Mouse (Mus musculus): ENCODE data around the gene Arhgap4.

Arhgap4 gene

GRCm38 (mm10) chrX:73875881-73876280, 45.8 kb downstream of the Arhgap4 start:
- in situ Hi-C loops (cut with MboI; ENCODE audit: low pct_unique_long_range_greater_than_20kb in 1 of 2, low sequenced_read_pairs in 2 of 2, unreplicated experiment in 1 of 2) = no loop called here

GRCm38 (mm10) chrX:73871956-73872355, 49.7 kb downstream of the Arhgap4 start:
- in situ Hi-C loops (cut with MboI; ENCODE audit: low pct_unique_long_range_greater_than_20kb in 1 of 2, low sequenced_read_pairs in 2 of 2, unreplicated experiment in 1 of 2) = no loop called here

- in situ Hi-C loops (cut with MboI; ENCODE audit: low pct_unique_long_range_greater_than_20kb in 1 of 2, low sequenced_read_pairs in 2 of 2, unreplicated experiment in 1 of 2) = no loop called here
These were observed 50.2 kb downstream of the Arhgap4 start for GRCm38 (mm10) chrX:73871474-73871873.

GRCm38 (mm10) chrX:73869334-73869733, 52.3 kb downstream of the Arhgap4 start:
- in situ Hi-C loops (cut with MboI; ENCODE audit: low pct_unique_long_range_greater_than_20kb in 1 of 2, low sequenced_read_pairs in 2 of 2, unreplicated experiment in 1 of 2) = no loop called here

GRCm38 (mm10) chrX:73867852-73868251, 53.8 kb downstream of the Arhgap4 start:
- in situ Hi-C loops (cut with MboI; ENCODE audit: low pct_unique_long_range_greater_than_20kb in 1 of 2, low sequenced_read_pairs in 2 of 2, unreplicated experiment in 1 of 2) = no loop called here

- in situ Hi-C loops (cut with MboI; ENCODE audit: low pct_unique_long_range_greater_than_20kb in 1 of 2, low sequenced_read_pairs in 2 of 2, unreplicated experiment in 1 of 2) = no loop called here
These were observed 54.4 kb downstream of the Arhgap4 start for GRCm38 (mm10) chrX:73867256-73867655.

- in situ Hi-C loops (cut with MboI; ENCODE audit: low pct_unique_long_range_greater_than_20kb in 1 of 2, low sequenced_read_pairs in 2 of 2, unreplicated experiment in 1 of 2) = no loop called here
These were observed 57.0 kb downstream of the Arhgap4 start for GRCm38 (mm10) chrX:73864692-73865091.

GRCm38 (mm10) chrX:73855087-73855408, 66.6 kb downstream of the Arhgap4 start:
- in situ Hi-C loops (cut with MboI; ENCODE audit: low pct_unique_long_range_greater_than_20kb in 1 of 2, low sequenced_read_pairs in 2 of 2, unreplicated experiment in 1 of 2) = no loop called here

- in situ Hi-C loops (cut with MboI; ENCODE audit: low pct_unique_long_range_greater_than_20kb in 1 of 2, low sequenced_read_pairs in 2 of 2, unreplicated experiment in 1 of 2) = no loop called here
These were observed 67.2 kb downstream of the Arhgap4 start for GRCm38 (mm10) chrX:73854326-73855086.

Measured in mouse embryonic stem cell (cell line).